Mouse (Mus musculus) heart, postnatal 4 days (tissue): ENCODE measurements around the gene Trim30a. TPM values are rescaled to one million over a fixed set of nuclear protein-coding genes. Genes with fewer than 3 reads are reported as not detected.
A peak's percentile ranks its signal among the peaks of the same experiment; 100 is the strongest.
"Not testable (repeated sequence)": the region's sequence is repeated elsewhere in the genome, so short reads cannot be mapped to it uniquely, and the experiment has no call there.

ENCODE experiments used
- DNase-seq: peaks from one replicate; pipeline ENCODE4 v3.0.0; 2021
- total RNA-seq, 2 experiments: library from RNA; stranded (reverse); gene quantifications; 2 replicates each; pipeline ENCODE4 v1.2.3; 2021

Trim30a gene
- 1 to 10 TPM; 1.4 to 1.8 TPM for total RNA-seq

DNA sequence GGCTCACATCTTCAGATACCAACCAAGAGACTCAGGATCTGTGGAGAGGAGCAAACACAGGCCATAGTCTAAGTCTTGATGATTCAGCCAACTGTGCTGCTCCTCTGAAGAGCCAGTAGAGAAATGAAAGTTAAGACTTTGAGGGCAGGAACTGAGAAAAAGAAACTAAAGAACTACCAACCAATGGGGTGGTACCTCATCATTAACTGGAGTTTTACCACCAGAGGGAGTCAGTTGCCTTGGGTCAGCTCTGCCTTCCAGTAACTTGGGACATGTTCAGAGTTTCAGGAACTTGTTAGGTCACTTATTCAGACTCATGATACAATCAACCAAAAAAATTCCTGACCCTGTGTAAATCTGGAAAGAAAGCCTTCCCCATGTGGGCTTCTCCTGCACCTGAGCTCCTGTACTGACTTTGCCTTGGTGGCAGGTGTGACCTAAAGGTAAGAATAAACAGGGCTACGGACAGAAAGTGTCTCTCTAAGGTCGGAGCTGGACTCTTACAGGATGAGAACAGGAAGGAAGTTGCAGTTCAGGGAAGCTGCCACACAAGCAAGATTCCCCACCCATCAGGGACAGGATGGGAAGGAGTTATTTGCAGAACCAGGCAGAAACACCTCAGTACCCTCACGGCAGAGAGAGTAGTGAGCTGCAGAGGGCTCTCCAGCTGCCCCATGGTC is at the start of gene Trim30a:
Gene Trim30a, minus strand, starts transcription at position 129 of the 680 bp plus-strand sequence.
- DNase-seq, result no peak

DNA sequence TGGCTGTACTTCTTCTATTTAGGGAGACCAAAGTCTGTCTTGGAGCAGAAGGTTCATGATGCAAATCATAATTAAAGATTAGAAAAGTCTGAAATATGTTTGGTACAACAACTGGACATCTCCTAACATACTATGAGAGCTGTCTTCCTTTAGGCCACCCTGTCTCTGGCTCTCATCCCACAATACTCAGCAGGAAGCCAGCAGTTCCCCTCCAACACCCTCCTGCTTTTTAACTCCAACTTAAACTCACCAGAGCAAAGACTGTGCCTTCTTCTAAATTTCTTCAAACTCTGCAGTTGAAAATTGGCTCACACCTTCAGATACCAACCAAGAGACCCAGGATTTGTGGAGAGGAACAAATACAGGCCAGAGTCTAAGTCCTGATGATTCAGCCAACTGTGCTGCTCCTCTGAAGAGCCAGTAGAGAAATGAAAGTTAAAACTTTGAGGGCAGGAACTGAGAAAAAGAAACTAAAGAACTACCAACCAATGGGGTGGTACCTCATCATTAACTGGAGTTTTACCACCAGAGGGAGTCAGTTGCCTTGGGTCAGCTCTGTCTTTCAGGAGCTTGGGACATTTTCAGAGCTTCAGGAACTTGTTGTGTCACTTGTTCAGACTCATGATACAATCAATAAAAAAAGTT is 42.5 kb upstream of the Trim30a start, which contains the start of gene Trim30d:
Gene Trim30d, minus strand, starts transcription at position 429 of the 645 bp plus-strand sequence.
- not testable (repeated sequence) for DNase-seq

DNA sequence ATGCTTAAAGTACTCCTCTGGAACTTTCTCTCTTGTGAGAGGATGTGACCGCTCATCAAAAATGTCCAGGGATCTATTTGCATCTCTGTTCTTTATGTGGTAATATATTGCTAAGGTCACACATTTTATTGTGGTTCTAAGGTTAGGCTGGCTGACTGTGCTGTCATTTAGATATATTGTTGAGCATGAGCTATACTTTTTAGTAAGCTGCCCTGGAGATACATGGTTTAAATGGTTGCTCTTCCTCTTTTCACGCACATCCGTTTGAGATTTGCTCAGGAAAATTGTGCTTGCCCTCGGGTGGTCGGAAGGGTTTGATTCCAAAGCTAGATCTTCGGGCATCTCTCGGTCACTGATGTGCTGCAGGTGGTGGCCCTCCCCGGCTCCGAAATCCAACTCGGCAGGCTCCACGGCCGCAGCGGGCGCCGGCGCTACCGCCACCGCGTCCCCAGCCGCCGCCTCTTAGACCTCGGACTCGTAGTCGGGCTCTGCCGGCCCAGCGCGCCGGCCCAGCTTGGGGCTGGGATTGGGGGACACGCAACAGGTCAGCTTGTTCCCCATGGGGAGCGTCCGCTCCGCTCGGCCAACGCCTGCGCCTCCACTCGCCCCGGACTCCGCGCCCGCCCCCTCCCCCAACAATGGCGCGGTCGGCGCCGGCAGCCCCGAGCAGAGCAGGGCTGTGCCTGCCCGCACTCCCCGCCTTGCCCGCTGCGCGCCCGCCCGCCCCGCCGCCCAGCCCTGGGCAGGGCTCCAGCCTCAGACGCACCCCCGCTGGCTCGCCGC is 36.8 kb upstream of the Trim30a start:
- peak; percentile 19 for DNase-seq

DNA sequence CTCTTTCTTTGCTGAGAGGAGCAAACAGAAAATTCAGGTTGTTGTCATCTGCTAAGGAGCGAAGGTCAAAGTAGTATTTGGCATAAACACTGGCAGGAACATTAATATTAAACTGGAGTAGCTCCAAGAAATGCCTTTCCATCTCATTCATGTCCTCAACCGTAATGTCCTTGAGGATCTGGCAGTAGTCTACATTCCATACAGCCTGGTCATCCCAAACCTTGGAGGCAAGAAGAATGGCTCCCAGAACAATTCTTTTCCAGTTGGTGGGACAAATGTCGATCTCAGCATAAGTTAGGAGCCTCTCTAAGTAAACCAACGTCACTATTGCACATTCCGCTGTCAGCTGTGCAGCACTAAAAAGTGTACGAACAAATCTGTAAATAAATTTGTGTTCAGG is 36.2 kb upstream of the Trim30a start:
- DNase-seq, result not testable (repeated sequence)

DNA sequence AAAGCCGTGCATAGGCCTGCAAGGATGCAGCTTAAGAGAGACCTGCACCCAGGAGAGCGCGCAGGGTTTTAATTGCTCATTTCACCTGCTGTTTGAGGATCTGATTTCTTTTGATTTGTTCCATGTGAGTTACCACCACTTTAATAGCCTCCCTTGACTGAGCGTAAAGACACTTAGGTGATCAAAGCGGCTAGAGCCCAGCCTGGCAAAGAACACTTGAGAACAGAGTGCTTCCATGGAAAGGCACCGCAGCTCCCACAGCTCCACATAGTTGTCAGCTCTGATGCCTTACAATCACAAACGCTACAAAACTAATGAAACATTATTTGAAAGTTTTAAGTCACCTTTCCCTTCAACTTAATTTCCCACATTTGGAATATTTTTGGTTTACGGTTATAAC is 34.5 kb upstream of the Trim30a start:
- DNase-seq, result not testable (repeated sequence)

DNA sequence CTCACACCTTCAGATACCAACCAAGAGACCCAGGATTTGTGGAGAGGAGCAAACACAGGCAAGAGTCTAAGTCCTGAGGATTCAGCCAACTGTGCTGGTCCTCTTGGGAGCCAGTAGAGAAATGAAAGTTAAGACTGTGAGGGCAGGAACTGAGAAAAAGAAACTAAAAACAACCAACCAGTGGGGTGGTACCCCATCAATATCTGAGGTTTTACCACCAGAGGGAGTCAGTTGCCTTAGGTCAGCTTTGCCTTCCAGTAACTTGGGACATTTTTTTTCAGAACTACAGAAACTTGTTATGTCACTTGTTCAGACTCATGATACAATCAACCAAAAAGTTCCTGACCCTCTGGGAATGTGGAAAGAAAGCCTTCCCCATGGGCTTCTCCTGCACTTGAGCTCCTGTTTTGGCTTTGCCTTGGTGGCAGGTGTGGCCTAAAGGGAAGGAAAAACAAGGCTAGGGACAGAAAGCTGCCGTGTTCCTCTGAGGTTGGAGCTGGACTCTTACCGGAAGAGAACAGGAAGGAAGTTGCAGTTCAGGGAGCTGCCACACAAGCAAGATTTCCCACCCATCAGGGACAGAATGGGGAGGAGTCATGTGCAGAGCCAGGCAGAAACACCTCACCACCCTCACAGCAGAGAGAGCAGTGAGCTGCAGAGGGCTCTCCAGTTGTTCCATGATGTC is 18.9 kb downstream of the Trim30a start:
- DNase-seq, result no peak

DNA sequence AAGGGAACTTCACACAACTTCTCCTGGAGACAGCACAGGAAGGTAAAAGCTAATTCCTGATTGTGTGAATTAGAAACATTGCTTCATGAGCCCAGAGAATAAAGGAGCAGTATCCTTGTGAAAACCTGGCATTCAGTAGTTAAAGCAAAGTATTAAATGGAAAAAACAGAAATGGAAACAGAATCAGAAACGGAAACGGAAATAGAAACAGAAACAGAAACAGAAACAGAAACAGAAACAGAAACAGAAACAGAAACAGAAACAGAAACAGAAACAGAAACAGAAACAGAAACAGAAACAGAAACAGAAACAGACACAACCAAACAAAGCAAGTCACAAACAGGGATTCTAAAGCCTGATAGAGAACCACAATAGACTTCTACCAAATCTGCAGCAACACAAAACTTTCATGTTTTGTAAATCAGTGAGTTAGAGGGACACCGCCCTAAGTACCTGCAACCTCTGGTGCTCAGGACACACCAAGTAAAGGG is 60.5 kb downstream of the Trim30a start:
- DNase-seq, result no peak

DNA sequence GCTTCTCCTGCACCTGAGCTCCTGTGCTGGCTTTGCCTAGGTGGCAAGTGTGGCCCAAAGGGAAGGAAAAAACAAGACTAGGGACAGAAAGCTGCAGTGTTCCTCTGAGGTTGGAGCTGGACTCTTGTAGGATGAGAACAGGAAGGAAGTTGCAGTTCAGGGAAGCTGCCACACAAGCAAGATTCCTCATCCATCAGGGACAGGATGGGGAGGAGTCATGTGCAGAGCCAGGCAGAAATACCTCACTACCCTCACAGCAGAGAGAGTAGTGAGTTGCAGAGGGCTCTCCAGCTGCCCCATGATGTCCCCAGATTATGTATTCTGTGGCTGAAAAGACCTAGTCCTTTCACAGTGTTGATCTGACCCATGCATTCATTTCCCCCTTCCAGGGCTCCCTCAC is 63.9 kb downstream of the Trim30a start:
- DNase-seq, result no peak

DNA sequence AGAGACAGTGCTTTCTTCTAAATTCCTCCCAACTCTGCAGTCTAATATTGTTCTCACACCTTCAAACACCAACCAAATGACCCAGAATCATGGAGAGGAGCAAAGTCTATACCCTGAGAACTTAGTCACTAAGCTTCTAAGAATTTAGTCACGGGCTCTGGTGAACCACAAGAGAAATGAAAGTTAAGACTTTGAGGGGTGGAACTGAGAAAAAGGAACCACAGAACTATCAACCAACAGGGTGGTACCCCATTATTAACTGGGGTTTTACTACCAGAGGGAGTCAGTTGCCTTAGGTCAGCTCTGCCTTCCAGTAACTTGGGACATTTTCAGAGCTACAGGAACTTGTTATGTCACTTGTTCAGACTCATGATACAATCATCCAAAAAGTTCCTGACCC is 64.3 kb downstream of the Trim30a start, which contains the start of gene Trim30c:
Gene Trim30c, minus strand, starts transcription at position 140 of the 400 bp plus-strand sequence.
- no peak for DNase-seq

DNA sequence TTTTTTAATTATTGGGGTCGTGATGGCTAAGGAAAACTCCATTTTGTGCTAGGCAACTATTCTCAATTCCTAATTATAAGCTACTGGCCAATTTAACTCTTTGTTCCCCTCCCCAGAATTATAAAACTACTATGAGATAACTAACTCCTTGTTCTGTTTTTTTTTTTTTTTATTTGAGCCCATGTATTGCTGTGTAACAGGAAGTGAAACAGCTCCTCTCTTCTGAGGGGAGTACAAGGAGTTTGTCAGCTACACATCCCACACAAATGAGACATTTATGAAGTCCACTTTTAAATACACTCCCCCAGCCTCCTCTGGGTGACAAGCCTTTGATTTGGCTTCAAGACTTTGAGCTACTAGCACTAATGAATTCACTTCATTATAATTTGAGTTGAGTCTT is 66.5 kb downstream of the Trim30a start:
- DNase-seq, result no peak

DNA sequence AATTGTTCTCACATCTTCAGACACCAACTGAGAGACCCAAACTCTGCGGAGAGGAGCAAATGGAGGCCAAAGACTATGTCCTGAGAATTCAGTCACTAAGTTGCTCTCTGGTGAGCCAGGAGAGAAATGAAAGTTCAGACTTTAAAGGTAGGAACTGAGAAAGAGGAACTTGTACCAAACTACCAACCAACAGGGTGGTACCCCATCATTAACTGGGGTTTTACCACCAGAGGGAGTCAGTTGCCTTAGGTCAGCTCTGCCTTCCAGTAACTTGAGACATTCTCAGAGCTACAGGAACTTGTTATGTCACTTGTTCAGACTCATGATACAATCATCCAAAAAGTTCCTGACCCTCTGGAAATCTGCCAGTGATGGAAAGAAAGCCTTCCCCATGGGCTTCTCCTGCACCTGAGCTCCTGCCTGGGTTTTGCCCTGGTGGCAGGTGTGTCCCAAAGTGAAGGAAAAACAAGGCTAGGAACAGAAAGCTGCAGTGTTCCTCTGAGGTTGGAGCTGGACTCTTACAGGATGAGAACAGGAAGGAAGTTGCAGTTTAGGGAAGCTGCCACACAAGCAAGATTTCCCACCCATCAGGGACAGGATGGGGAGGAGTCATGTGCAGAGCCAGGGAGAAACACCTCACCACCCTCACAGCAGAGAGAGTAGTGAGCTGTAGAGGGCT is 95.1 kb downstream of the Trim30a start, which contains the start of gene Trim30b:
Gene Trim30b, minus strand, starts transcription at position 149 of the 679 bp plus-strand sequence.
- DNase-seq, result peak; percentile 13

DNA sequence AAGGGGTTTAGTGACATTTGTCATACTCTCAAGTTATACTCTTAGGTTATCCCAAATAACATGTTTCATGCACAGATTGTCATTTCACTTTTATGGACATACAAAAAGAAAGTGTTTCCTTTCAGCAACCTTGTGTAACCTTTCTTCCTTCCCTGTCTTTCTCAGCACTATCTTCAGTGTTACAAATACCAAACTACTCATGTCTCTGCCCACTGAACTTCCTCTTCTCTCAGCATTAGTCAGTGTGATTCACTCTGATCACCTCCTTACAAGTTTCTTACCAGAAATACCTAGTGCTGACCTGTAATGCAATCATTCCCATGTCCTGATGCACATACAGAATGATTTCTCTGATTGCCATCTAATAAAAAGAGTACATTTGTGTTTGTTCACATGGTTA is 98.7 kb downstream of the Trim30a start:
- DNase-seq, result no peak

Other genes with a start within 250 kb of the Trim30a start
- 1 to 10 TPM; 1.2 to 1.7 TPM for gene Trim6, start 246.4 kb downstream of the Trim30a start, total RNA-seq
- 1 to 10 TPM; 3.2 TPM for gene Trim34a, start 220.7 kb downstream of the Trim30a start, total RNA-seq
- gene Trim5, start 177.1 kb downstream of the Trim30a start, total RNA-seq, result 1 to 10 TPM; 1.7 to 2.1 TPM
- 1 to 10 TPM; 5.9 to 7.5 TPM for gene Trim12a, start 149.7 kb downstream of the Trim30a start, total RNA-seq
- gene Trim34b, start 135.7 kb downstream of the Trim30a start, total RNA-seq, result under 1 TPM; 0.16 to 0.21 TPM
- 1 to 10 TPM; 3.8 to 4.2 TPM for gene Trim12c, start 111.8 kb downstream of the Trim30a start, total RNA-seq
- gene Trim30b, start 95.3 kb downstream of the Trim30a start, total RNA-seq, result under 1 TPM in 1 of 2 experiments, not detected in 1; 0.11 TPM
- gene Trim30c, start 64.4 kb downstream of the Trim30a start, total RNA-seq, result not detected
- gene Trim30d, start 42.7 kb upstream of the Trim30a start, total RNA-seq, result under 1 TPM; 0.26 to 0.38 TPM
- gene Olfr651, start 84.9 kb upstream of the Trim30a start, total RNA-seq, result not detected
- not detected for gene Olfr652, start 95.7 kb upstream of the Trim30a start, total RNA-seq
- not detected for gene Olfr653, start 112.1 kb upstream of the Trim30a start, total RNA-seq
- not detected for gene Olfr654, start 121.8 kb upstream of the Trim30a start, total RNA-seq
- not detected for gene Olfr655, start 136.6 kb upstream of the Trim30a start, total RNA-seq
- gene Olfr656, start 148.8 kb upstream of the Trim30a start, total RNA-seq, result not detected
- not detected for gene Olfr657, start 159.6 kb upstream of the Trim30a start, total RNA-seq
- gene Olfr658, start 182.1 kb upstream of the Trim30a start, total RNA-seq, result not detected
- gene Olfr659, start 201.6 kb upstream of the Trim30a start, total RNA-seq, result not detected
- not detected for gene Olfr661, start 221.3 kb upstream of the Trim30a start, total RNA-seq